Comparison of ENCODE assay signal across 17 mouse cellular contexts in genomic region chr6:30159516-30160045, GRCm38 (mm10).
"Had no signal": no experiment of that assay in that cellular context is flagged by ENCODE, and none has a peak within 500 bp of the region (broad histone marks: within the 10 kb centered on the region; RNA-seq: fewer than 3 reads in every experiment).

No protein-coding gene starts in this region.

- H3K4me1 ChIP-seq: midbrain, embryonic 13.5 days had no signal

- H3K27me3 ChIP-seq: limb, embryonic 15.5 days; midbrain, embryonic 13.5 days; stomach, embryonic 15.5 days had no signal

- H3K36me3 ChIP-seq: midbrain, embryonic 13.5 days; stomach, embryonic 15.5 days had no signal

- H3K9ac ChIP-seq: limb, embryonic 12.5 days; limb, embryonic 15.5 days; liver, embryonic 14.5 days; liver, postnatal 0 days; lung, embryonic 14.5 days; midbrain, embryonic 13.5 days; stomach, embryonic 15.5 days had no signal

- H3K4me3 ChIP-seq: limb, embryonic 12.5 days; limb, embryonic 15.5 days; midbrain, embryonic 13.5 days; stomach, embryonic 15.5 days had no signal

- H3K9me3 ChIP-seq: limb, embryonic 12.5 days; limb, embryonic 15.5 days; midbrain, embryonic 13.5 days; stomach, embryonic 15.5 days had no signal

- H3K4me2 ChIP-seq: limb, embryonic 12.5 days; limb, embryonic 15.5 days; liver, embryonic 11.5 days; lung, embryonic 14.5 days; midbrain, embryonic 13.5 days; stomach, embryonic 15.5 days had no signal

- DNase-seq: kidney, adult 2 months; kidney, postnatal 25 days; left cerebral cortex, postnatal 4 days; liver, postnatal 0 days; lung, embryonic 14.5 days; right cerebral cortex, adult 18-20 months; right cerebral cortex, postnatal 14 days; spleen, adult 18-20 months; thymus, postnatal 25 days had no signal

- H3K27ac ChIP-seq: kidney, postnatal 0 days; limb, embryonic 12.5 days; limb, embryonic 15.5 days; liver, embryonic 14.5 days; macrophage; midbrain, embryonic 13.5 days; stomach, embryonic 15.5 days had no signal
